Mouse (Mus musculus): ENCODE measurements around the gene Tiam1.

Tiam1 gene

DNA sequence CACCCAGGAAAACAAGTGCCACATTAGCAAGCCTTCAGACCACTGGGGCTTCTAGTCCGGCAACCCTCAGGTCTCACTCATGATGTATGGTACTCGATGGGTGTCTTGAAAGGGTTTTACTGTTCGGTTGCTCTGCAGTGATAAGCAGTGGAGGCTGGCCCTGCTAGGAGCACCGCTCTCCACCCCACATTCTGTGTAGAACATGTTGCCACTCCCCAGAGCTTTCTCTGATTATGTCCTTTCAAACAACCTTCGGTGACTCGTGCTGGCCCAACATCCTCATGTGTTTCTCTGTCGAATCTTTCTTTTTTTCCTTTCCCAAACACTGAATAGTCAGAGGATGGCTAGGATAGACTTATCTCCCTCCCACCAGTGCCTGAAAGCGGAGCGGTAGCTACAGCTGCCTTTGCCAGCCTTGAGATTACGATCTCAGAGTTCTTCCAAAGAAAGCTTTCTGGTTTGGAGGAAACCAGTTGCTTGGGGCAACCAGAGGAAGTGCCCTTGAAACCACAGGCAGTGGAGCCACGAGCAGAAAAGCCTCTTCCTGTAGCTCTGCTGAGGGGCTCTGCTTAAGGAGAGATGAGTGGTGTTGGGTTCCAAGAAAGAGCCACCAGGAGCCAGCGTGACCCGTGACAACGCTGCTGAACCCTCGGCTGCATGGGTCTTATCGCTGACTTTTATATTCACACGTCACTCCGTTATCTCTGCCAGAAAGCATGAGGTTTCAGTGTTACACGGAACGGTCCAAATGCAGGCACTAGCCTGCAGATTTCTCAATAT lies 157.7 kb downstream of the Tiam1 start:
- in situ Hi-C loops (cut with MboI; ENCODE audit: low pct_unique_long_range_greater_than_20kb in 1 of 2, low sequenced_read_pairs in 2 of 2, unreplicated experiment in 1 of 2): no loop called here

DNA sequence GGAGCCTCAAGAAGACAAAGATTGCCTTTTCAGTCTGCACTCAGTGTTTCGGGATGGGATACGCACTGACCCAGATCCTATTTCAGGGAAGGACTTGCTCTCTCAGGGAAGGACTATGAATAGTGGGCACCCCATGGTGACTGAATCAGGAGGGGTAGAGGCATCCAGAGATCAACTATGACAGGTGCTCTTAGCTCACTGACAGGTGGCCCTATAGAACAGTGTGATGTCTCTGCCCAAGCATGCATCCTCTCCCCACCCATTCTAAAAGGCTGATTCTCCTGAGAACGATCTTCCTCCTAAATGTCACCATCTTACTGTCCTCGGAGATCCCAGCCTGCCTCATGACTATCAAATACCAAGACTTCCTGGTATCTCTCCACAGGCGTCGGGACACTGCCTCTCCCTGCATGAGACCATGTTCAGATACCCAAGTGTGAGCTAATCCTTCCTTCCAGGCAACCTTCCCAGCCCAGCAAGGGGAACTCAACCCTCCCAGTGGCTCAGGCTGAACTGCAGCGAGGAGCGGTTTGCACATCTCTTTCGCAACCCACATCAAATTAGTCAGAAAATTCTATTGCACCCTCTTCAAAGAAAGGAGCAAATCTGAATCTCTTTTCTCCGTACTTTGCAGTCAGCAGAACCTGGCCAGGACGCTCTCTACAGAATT lies 163.4 kb downstream of the Tiam1 start:
- in situ Hi-C loops (cut with MboI; ENCODE audit: low pct_unique_long_range_greater_than_20kb in 1 of 2, low sequenced_read_pairs in 2 of 2, unreplicated experiment in 1 of 2): no loop called here

DNA sequence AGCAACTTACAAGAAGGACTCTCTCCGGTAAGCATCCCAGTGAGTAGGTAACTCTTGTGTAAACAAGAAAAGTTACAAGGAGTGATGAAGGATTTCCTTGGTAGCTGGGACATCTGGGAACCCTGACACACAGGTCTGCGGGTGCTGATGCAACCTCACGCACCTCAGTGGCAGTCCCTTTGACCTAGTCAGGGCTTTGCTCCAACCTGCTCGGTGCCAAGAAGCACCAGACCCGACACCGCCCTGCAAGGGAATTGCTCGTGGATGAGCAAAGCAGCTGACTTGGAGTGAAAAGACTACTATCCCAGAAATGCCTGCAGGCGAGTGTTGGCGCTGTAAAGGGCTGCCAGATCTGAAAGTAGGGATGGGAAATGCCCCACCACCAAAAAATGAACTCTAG lies 168.1 kb downstream of the Tiam1 start:
- in situ Hi-C loops (cut with MboI; ENCODE audit: low pct_unique_long_range_greater_than_20kb in 1 of 2, low sequenced_read_pairs in 2 of 2, unreplicated experiment in 1 of 2): no loop called here

DNA sequence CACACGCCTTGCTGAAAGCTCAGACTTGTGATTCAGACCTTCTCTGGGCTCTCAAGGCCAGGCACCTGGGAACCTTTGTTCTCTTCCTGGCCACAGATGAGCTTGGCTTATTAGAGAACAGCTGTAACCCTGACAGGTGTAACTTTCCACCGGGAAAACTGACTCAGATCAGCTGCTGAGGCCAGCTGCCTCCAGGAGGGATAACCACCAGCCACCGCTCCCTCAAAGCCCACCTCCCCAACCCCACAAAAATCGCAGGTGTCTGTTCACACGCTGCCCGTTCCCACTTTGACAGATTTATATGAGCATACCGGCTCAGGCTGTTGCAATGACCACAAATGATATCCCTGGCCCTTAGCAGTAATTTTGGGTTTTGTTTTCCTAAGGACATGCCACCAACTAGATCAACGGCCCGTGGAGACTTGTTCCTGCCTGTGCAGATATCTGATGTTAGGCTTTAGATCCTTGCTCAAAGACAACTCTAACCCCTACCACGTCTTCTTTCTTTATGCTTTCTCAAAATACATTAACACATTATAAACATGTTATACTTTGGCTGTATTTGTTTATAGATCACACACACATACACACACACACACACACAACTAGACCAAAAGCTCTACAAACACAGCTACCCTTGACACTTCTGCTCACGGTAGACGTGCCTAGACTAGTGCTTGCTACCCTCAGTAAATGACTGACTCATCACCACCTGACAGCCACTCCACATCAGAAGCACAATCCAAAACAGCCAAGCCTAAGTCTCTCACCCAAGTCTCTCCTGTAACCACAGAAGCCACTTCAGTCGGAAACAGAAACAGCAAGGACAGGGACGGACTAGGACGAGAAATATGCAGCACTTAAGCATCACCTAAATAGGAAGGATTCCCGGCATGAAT lies 169.5 kb downstream of the Tiam1 start:
- in situ Hi-C loops (cut with MboI; ENCODE audit: low pct_unique_long_range_greater_than_20kb in 1 of 2, low sequenced_read_pairs in 2 of 2, unreplicated experiment in 1 of 2): no loop called here

- in situ Hi-C loops (cut with MboI; ENCODE audit: low pct_unique_long_range_greater_than_20kb in 1 of 2, low sequenced_read_pairs in 2 of 2, unreplicated experiment in 1 of 2): no loop called here
Observed at GRCm38 (mm10) chr16:89972854-89973487, 170.6 kb downstream of the Tiam1 start.

DNA sequence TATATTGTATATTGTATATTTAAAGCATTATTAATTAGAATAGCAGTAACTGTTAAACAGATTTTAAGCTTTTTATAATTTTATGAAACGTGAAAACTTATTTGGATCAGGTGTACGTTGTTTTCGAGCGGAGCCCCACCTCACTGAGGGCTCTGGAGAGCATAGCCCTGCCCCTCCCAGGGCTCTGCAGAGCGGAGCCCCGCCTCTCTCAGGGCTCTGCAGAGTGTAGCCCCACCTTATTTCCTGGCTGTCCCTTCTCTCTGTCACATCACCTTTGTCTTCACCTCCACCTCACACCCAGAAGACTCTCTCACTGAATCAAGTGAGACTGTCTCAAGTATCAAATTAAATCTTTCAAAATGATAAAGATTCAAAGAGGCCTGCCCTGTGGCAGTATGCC lies 171.6 kb downstream of the Tiam1 start:
- in situ Hi-C loops (cut with MboI; ENCODE audit: low pct_unique_long_range_greater_than_20kb in 1 of 2, low sequenced_read_pairs in 2 of 2, unreplicated experiment in 1 of 2): no loop called here

DNA sequence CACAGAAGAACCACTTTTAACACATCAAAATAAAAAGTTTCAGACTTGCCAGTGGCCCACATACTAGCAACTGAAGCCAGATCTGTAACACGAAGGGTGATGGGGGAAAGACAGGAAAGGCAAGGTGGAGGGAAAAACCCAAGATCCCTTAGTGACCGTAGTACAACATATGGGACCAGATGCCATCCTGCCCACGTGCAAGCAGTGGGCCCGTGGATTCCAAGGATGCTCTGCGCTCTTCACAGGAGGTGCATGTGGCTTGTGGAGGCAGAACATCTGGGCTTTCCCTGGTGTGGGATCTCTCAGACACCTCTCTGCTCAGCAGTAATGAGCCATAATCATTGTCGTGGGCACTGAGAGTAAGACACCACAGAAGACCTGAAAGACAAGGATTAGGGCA lies 175.5 kb downstream of the Tiam1 start:
- in situ Hi-C loops (cut with MboI; ENCODE audit: low pct_unique_long_range_greater_than_20kb in 1 of 2, low sequenced_read_pairs in 2 of 2, unreplicated experiment in 1 of 2): no loop called here

DNA sequence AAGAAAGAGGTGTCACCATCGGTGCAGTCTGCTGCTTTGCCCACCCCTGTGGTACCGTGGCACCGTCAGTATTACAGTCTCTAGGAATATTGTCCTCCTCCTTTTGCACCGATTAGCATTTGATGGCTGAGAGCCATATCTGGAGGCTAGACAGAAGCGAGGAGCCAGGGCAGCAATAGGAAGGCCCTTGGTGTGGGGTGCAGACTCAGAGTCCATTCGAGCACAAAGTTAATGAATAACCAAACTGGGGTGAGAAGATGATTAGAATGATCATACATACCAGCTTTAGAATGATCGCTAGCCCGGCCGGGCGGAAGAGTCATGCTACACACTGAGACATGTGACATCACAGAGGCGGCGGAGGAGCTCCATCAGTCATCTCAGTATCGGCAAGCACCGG lies 180.7 kb downstream of the Tiam1 start:
- in situ Hi-C loops (cut with MboI; ENCODE audit: low pct_unique_long_range_greater_than_20kb in 1 of 2, low sequenced_read_pairs in 2 of 2, unreplicated experiment in 1 of 2): no loop called here

DNA sequence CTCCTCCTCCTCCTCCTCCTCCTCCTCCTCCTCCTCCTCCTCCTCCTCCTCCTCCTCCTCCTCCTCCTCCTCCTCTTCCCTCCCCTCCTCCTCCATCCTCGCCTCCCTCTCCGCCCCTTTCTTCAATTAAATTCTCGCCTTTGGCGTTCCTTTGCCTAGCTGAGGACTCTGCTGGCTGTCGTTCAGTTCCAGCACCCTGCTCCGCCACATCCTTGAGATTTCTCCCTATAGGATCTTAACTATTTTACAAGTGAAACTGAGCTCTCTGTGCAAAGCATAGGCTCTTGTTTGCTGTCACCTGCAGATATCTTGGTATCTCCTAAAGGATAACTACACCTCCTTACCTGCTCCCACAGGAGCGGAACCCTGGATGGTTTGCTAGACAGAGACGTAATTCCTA lies 182.7 kb downstream of the Tiam1 start:
- in situ Hi-C loops (cut with MboI; ENCODE audit: low pct_unique_long_range_greater_than_20kb in 1 of 2, low sequenced_read_pairs in 2 of 2, unreplicated experiment in 1 of 2): no loop called here

- in situ Hi-C loops (cut with MboI; ENCODE audit: low pct_unique_long_range_greater_than_20kb in 1 of 2, low sequenced_read_pairs in 2 of 2, unreplicated experiment in 1 of 2): no loop called here
Observed at GRCm38 (mm10) chr16:89960186-89960878, 183.2 kb downstream of the Tiam1 start.

DNA sequence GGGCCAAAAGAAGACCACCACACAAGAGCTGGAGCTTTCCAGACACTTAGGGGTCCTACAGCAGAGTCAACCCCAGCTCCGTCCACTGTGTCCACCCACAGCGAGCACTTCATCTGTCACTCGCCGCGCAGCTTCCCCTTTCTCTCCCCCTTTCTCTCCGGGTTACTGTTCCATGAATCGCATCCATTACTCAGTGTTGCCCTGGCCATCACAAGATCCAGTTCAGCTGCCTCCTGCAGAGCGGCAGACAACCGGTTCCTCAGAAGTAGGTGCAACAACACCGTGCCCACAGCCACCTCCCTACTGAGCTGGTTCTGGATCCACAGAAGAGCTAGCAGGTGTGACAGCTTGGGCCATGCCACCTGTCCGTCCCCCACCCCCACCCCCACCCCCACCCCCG lies 184.6 kb downstream of the Tiam1 start:
- in situ Hi-C loops (cut with MboI; ENCODE audit: low pct_unique_long_range_greater_than_20kb in 1 of 2, low sequenced_read_pairs in 2 of 2, unreplicated experiment in 1 of 2): no loop called here

DNA sequence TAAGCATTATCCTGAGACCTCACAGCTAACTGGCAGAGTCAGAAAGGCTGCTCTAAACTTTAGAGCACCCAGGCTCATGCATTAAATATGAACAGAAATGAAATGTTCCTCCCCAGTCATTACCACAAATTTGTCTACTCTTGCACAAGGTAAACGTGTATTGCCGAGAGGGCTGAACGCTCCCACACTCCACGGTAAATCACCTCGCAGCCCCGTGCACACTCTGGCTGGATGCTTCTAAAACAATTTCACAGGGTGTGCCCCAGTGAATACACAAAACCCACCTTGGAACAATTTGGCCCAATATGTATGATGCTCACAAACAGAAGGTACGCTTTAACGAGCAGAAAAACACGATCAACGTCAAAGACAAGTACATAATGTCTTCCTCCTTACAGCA lies 185.5 kb downstream of the Tiam1 start:
- in situ Hi-C loops (cut with MboI; ENCODE audit: low pct_unique_long_range_greater_than_20kb in 1 of 2, low sequenced_read_pairs in 2 of 2, unreplicated experiment in 1 of 2): no loop called here

- in situ Hi-C loops (cut with MboI; ENCODE audit: low pct_unique_long_range_greater_than_20kb in 1 of 2, low sequenced_read_pairs in 2 of 2, unreplicated experiment in 1 of 2): no loop called here
Observed at GRCm38 (mm10) chr16:89954525-89954924, 189.0 kb downstream of the Tiam1 start.

GRCm38 (mm10) chr16:89954114-89954513 lies 189.5 kb downstream of the Tiam1 start:
- in situ Hi-C loops (cut with MboI; ENCODE audit: low pct_unique_long_range_greater_than_20kb in 1 of 2, low sequenced_read_pairs in 2 of 2, unreplicated experiment in 1 of 2): no loop called here

DNA sequence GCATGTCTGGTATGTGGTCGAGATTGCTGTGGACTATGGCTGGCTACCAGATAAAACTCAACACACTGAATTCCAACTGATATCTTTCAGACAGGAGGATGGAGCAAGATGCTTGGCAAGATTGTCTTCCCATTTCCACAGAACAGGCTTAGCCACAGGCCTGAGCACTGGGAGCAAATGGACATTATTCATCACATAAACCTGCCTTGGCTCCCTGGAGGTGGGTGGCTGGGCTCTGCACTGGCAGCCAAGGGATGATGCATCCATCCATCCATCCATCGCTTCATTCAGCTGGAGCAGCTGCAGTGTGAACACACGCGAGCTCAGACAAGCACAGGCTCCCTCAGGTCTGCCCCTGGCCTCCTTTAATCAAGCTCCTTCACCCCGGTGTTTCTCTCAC lies 190.7 kb downstream of the Tiam1 start:
- in situ Hi-C loops (cut with MboI; ENCODE audit: low pct_unique_long_range_greater_than_20kb in 1 of 2, low sequenced_read_pairs in 2 of 2, unreplicated experiment in 1 of 2): no loop called here

DNA sequence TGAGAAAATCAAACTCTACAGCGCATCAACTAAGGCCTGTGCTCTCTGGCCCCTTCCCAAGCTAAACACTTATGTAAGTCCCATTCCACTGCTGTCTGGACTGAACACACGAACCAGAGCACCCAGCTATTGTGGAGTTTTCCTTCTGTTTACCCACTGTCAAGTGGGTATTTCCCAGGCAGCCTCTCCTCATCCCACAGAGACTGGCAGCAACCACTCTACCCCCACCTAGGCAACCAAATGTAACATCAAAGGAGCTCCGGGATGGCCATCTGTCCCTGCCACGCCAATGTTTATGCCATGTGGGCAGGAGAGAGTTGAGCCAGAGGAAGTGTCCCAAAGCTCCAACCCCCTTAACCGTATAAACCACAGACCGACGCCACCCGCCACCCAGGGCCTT lies 192.8 kb downstream of the Tiam1 start:
- in situ Hi-C loops (cut with MboI; ENCODE audit: low pct_unique_long_range_greater_than_20kb in 1 of 2, low sequenced_read_pairs in 2 of 2, unreplicated experiment in 1 of 2): no loop called here

GRCm38 (mm10) chr16:89950251-89950650 lies 193.3 kb downstream of the Tiam1 start:
- in situ Hi-C loops (cut with MboI; ENCODE audit: low pct_unique_long_range_greater_than_20kb in 1 of 2, low sequenced_read_pairs in 2 of 2, unreplicated experiment in 1 of 2): no loop called here

DNA sequence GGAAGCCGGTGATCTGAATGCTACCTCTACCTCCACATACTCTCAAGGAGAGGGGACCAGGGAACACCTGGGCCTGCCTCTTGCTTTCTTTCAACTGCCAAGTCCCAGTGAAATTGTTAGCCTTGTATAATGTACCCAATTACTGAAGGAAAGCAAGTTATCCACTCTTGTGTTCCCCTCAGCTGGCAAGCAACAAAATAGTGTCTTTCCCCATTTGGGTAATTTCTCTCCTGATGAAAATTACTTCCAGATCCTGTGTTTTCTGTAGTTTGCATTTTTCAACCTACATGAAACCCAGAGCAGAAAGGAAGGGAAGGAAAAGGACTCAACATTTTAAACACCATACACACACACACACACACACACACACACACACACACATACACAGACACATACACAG lies 195.5 kb downstream of the Tiam1 start:
- in situ Hi-C loops (cut with MboI; ENCODE audit: low pct_unique_long_range_greater_than_20kb in 1 of 2, low sequenced_read_pairs in 2 of 2, unreplicated experiment in 1 of 2): loop anchor here in 1 of 2 experiments (5.0 kb wide), 1 partner anchor 239 kb away; no protein-coding TSS in a partner anchor

All from mouse embryonic stem cell (cell line).